Mouse (Mus musculus) granulocyte monocyte progenitor cell, adult 5-6 weeks (primary cell): ENCODE data around the gene Kcnh5. TPM values are rescaled to one million over a fixed set of nuclear protein-coding genes. Genes with fewer than 3 reads are reported as not detected.

Experiments used
- ATAC-seq: replicated peaks from 2 replicates; pipeline ENCODE4 v1.8.0; 2016; ENCODE audit warnings: mild to moderate bottlenecking, moderate TSS enrichment, inconsistent platforms; ENCODE audit not compliant: poor library complexity, severe bottlenecking
- total RNA-seq, 2 experiments: library from RNA; stranded (forward) in 1 of 2; stranded (reverse) in 1 of 2; fragments of 200-712, 200-1000 nt in 1 of 2; fragments of >200 nt in 1 of 2; fragmentation: Nextera tagmentation in 1 of 2; gene quantifications; 2 replicates each; pipeline ENCODE4 v1.2.3; 2014 to 2017

Gene Kcnh5
- 0.41 TPM in 1 of 2 replicates, not detected in the other for total RNA-seq (2014; fragmentation: Nextera tagmentation)
- total RNA-seq (2017): not detected in 2 replicates

- ATAC-seq: peak; percentile 44; the same call in 1 of the 2 replicates
Measured at GRCm38 (mm10) chr12:75176691-75177645, at the start of gene Kcnh5. TSS of gene Kcnh5 (minus strand) at chr12:75177332.

- ATAC-seq: no peak
Measured at GRCm38 (mm10) chr12:75223966-75224365, 46.8 kb upstream of the Kcnh5 start.

- no peak for ATAC-seq
Measured at GRCm38 (mm10) chr12:75189413-75189812, 12.3 kb upstream of the Kcnh5 start.

GRCm38 (mm10) chr12:75182646-75183045 is 5.5 kb upstream of the Kcnh5 start:
- no peak for ATAC-seq

GRCm38 (mm10) chr12:75179491-75179890 is 2.4 kb upstream of the Kcnh5 start:
- no peak for ATAC-seq

- no peak for ATAC-seq
Measured at GRCm38 (mm10) chr12:75177646-75178030, 506 bp upstream of the Kcnh5 start.

- ATAC-seq: no peak
Measured at GRCm38 (mm10) chr12:75175931-75176565, 1.1 kb downstream of the Kcnh5 start.

- peak; percentile 42; the same call in 1 of the 2 replicates for ATAC-seq
Measured at GRCm38 (mm10) chr12:75170970-75171369, 6.2 kb downstream of the Kcnh5 start.

- ATAC-seq: no peak
Measured at GRCm38 (mm10) chr12:75153076-75153568, 24.0 kb downstream of the Kcnh5 start.

GRCm38 (mm10) chr12:75139792-75140191 is 37.3 kb downstream of the Kcnh5 start:
- no peak for ATAC-seq

- ATAC-seq: no peak
Measured at GRCm38 (mm10) chr12:75091921-75092320, 85.2 kb downstream of the Kcnh5 start.

GRCm38 (mm10) chr12:75090957-75091356 is 86.2 kb downstream of the Kcnh5 start:
- ATAC-seq: no peak

GRCm38 (mm10) chr12:75077175-75077574 is 100.0 kb downstream of the Kcnh5 start:
- no peak for ATAC-seq

GRCm38 (mm10) chr12:75071043-75071442 is 106.1 kb downstream of the Kcnh5 start:
- ATAC-seq: no peak

GRCm38 (mm10) chr12:75062571-75062970 is 114.6 kb downstream of the Kcnh5 start:
- no peak for ATAC-seq

- ATAC-seq: no peak
Measured at GRCm38 (mm10) chr12:75061731-75062130, 115.4 kb downstream of the Kcnh5 start.

GRCm38 (mm10) chr12:75053731-75054130 is 123.4 kb downstream of the Kcnh5 start:
- ATAC-seq: no peak

- ATAC-seq: no peak
Measured at GRCm38 (mm10) chr12:75036694-75037093, 140.4 kb downstream of the Kcnh5 start.

- ATAC-seq: no peak
Measured at GRCm38 (mm10) chr12:75031970-75032864, 144.9 kb downstream of the Kcnh5 start.

- ATAC-seq: peak; percentile 64
Measured at GRCm38 (mm10) chr12:74971187-74971586, 205.9 kb downstream of the Kcnh5 start.
